Mouse (Mus musculus) small intestine, adult 2 months (tissue): ENCODE measurements around the gene Scamp1.

ENCODE experiments used
- CTCF ChIP-seq: fragments of 200-500 bp; IDR thresholded peaks from 2 replicates; pipeline ENCODE4 v1.5.1; 2012; ENCODE audit warnings: low read depth, mild to moderate bottlenecking, control low read depth, inconsistent platforms, low read length, moderate library complexity, mixed read lengths; ENCODE audit not compliant: insufficient replicate concordance, insufficient read length; ENCODE audit errors: extremely low read depth
- POLR2A ChIP-seq: fragments of 200-500 bp; IDR thresholded peaks from 2 replicates; pipeline ENCODE4 v1.6.1; 2012; ENCODE audit warnings: low read depth, mild to moderate bottlenecking, control low read depth, inconsistent platforms, low read length, moderate library complexity

- TF ChIP-seq POLR2A (no peak), CTCF (no peak)
Observed at GRCm38 (mm10) chr13:94294886-94295285, 9.2 kb upstream of the Scamp1 start.
